Mouse (Mus musculus): ENCODE results near the gene Kdm4c. TPM values are rescaled to one million over a fixed set of nuclear protein-coding genes. Genes with fewer than 3 reads are reported as not detected.
"Not testable (repeated sequence)": the region's sequence is repeated elsewhere in the genome, so short reads cannot be mapped to it uniquely, and the experiment has no call there.

The Kdm4c gene
- total RNA-seq, 2 experiments from 2014 or later = 16.8 to 20.2 TPM

GRCm38 (mm10) chr4:74305315-74306105 lies 63.2 kb downstream of the Kdm4c start:
- no peak for ATAC-seq (replicated peaks; ENCODE audit: low FRiP score, low TSS enrichment, poor library complexity, severe bottlenecking)

DNA sequence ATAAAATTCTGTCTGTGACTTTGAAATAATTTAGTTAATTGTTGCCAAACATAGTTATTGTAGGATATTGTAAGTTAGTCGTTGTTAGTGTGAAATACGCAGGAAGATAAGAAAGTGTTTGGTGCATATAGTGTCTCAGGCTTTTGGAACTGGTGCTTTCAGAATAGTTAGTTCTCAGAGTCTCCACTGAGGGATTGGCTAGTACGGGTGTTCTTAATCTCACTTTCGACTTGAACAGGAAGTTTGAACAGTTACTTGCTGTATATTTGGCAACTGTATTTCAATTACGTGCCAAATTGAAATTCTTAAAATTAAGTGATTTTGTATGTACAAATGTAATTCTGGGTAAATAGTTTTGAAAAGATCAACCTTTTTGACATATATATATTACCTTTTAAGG lies 68.8 kb downstream of the Kdm4c start:
- ATAC-seq (replicated peaks; ENCODE audit: low FRiP score, low TSS enrichment, poor library complexity, severe bottlenecking) = no peak

DNA sequence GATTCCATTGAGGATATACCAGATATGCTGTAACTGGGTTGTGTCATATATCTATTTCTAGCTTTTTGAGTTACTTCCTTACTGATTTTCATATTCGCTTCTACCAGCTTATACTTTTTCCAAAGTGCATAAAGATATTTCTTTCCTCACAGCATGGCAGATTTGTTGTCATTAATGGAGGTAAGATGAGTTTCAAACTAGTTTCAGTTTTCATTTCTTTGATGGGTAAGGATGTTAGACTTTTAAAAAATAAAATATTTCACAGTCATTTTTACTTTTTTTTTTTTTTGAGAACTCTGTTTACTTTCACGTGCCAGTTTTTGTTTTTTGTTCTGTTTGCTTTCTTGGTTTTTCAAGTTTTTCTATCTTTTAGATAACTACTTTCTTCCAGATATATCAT lies 70.6 kb downstream of the Kdm4c start:
- ATAC-seq (replicated peaks; ENCODE audit: low FRiP score, low TSS enrichment, poor library complexity, severe bottlenecking) = no peak

GRCm38 (mm10) chr4:74315388-74315787 lies 73.1 kb downstream of the Kdm4c start:
- no peak for ATAC-seq (replicated peaks; ENCODE audit: low FRiP score, low TSS enrichment, poor library complexity, severe bottlenecking)

GRCm38 (mm10) chr4:74319313-74319712 lies 77.0 kb downstream of the Kdm4c start:
- no peak for ATAC-seq (replicated peaks; ENCODE audit: low FRiP score, low TSS enrichment, poor library complexity, severe bottlenecking)

DNA sequence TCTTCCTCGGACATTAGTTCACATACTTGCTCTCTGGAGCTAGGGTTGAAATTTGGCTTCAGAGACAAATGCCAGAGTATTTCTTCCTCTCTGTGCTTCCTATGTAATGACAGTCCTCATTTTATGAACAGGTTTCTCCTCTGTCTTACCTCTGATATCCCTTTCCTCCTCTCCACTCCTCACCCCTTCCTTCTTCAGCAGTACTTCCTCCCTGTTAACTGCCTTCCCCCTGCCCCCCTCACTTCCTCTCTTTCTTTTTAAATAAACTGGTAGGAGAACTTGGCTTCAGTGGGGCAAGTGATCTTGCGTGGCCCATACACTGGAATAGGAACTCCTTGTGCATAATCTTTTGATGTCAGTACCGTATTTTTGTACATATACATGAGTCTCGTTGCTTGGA lies 115.2 kb downstream of the Kdm4c start:
- ATAC-seq (replicated peaks; ENCODE audit: low FRiP score, low TSS enrichment, poor library complexity, severe bottlenecking) = no peak

- ATAC-seq (replicated peaks; ENCODE audit: low FRiP score, low TSS enrichment, poor library complexity, severe bottlenecking) = no peak
Observed at GRCm38 (mm10) chr4:74360274-74360673, 118.0 kb downstream of the Kdm4c start.

- ATAC-seq (replicated peaks; ENCODE audit: low FRiP score, low TSS enrichment, poor library complexity, severe bottlenecking) = no peak
Observed at GRCm38 (mm10) chr4:74386583-74386982, 144.3 kb downstream of the Kdm4c start.

DNA sequence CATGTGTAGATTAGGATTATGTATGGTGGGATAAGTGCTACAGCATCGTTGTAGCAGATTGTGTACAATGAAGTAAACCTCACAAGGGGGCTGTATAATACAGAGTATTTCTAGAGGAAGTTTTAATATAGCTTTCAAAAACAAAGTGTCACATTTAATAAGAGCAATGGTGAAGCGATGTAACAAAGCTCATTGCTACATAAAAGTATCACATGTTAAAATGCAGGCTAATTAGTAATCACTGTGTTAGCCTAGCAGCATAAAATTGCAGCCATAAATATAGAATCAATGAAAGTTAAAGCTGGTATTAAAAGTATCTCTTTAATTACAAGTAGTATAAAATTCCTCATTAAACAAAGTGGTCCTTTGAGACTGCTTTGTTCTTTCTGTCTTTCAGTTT lies 150.9 kb downstream of the Kdm4c start:
- no peak for ATAC-seq (replicated peaks; ENCODE audit: low FRiP score, low TSS enrichment, poor library complexity, severe bottlenecking)

- ATAC-seq (replicated peaks; ENCODE audit: low FRiP score, low TSS enrichment, poor library complexity, severe bottlenecking) = peak; percentile 63; the same call in 1 of the 2 replicates
Observed at GRCm38 (mm10) chr4:74396562-74396961, 154.3 kb downstream of the Kdm4c start.

GRCm38 (mm10) chr4:74401617-74402313 lies 159.5 kb downstream of the Kdm4c start:
- not testable (repeated sequence) for ATAC-seq (replicated peaks; ENCODE audit: low FRiP score, low TSS enrichment, poor library complexity, severe bottlenecking)

- ATAC-seq (replicated peaks; ENCODE audit: low FRiP score, low TSS enrichment, poor library complexity, severe bottlenecking) = no peak
Observed at GRCm38 (mm10) chr4:74408731-74409130, 166.4 kb downstream of the Kdm4c start.

- peak; percentile 50 for ATAC-seq (replicated peaks; ENCODE audit: low FRiP score, low TSS enrichment, poor library complexity, severe bottlenecking)
Observed at GRCm38 (mm10) chr4:74419794-74420193, 177.5 kb downstream of the Kdm4c start.

Other genes with a start within 250 kb of the Kdm4c start
- not detected in 2 replicates for gene Frmd3, start 229.1 kb upstream of the Kdm4c start, total RNA-seq (2014; fragmentation: Nextera tagmentation)
- gene Frmd3, start 229.1 kb upstream of the Kdm4c start, total RNA-seq (2017) = not detected in 2 replicates